Mouse (Mus musculus): ENCODE measurements at regions not wholly inside any gene's neighbourhood (a gene's known extent, or its start where the extent isn't known, plus 50 kb on each side); places are given as distances from the start of the nearest gene placed in this dataset.

DNA sequence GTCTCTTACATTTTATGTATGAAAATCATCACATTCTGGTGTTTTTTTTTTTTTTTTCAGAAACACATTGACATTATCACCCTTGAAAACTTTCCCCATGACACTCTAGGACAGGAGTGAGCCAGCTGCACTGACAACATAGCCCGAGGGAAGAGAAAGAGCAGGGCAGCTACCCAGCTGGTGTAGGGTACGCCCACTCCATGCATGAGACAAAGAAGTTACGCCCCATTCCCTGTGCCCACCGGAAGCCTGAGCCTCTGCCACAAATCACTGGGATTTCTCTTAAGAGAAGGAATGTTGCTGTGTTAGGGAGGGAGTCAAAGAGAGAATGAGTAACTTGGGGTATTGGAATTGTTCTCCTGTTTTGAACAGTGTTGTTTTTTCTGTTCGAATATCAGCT is 149.5 kb downstream of the Rsl24d1 start:
- TF ChIP-seq POLR2A (IDR thresholded peaks at IDR 0.05; ENCODE audit: borderline replicate concordance, extremely low read depth, low read depth, low read length), result no peak
- no peak for TF ChIP-seq CTCF (IDR thresholded peaks at IDR 0.05; ENCODE audit: insufficient read depth, low read length)

Data from lung, adult 2 months (tissue).